Mouse (Mus musculus): ENCODE measurements around the gene Poc1b.
"Not testable (repeated sequence)": the region's sequence is repeated elsewhere in the genome, so short reads cannot be mapped to it uniquely, and the experiment has no call there.

Poc1b gene

DNA sequence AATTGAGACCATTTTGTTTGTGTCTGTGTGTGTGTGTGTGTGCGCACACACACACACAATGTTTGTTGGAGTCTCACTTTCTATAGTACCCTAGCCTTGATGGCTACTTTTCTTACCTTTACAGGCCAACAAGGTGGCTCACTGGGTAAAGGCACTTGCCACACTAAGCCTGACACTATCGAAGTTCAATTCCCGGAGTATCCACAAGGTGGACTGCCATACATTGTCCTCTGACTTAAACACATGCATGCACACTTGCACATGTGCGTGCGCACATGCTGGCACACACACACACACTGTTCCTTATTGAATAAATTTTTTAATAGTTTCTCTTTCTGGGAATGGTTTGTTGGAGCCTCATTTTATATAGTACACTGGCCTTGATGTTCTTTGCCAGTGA lies 50.0 kb downstream of the Poc1b start:
- no peak for DNase-seq (ENCODE audit: low read depth, low spot score)

GRCm38 (mm10) chr10:99157697-99158096 lies 50.9 kb downstream of the Poc1b start:
- DNase-seq (ENCODE audit: low read depth, low spot score): not testable (repeated sequence)

DNA sequence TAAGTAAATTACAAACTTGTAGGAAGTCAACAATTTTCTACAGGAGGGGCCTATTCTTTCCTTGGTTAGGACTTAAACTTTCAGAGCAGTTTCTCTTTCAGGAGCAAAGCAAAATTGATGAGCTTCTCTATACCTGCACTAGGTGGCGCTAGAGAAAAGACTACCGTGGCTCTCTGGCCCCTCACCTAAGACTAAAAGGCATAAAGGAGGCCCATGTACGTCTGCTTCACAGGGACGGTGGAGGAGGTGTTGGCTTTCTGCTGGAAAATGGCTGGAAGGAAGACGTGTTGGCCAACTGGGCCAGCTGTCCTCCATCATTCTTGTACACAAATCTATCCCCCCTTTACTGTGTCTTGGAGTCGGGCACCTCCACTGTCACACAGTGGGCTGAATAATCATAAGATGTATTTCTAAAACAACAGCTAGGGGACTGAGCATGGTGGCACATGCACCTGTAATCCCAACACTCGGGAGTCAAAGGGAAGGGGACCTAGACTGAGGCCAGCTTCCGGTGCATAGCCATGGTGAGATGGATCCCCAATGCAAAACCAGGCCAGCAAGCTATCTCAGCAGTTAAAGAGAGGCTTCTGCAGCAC lies 55.2 kb downstream of the Poc1b start:
- DNase-seq (ENCODE audit: low read depth, low spot score): no peak

DNA sequence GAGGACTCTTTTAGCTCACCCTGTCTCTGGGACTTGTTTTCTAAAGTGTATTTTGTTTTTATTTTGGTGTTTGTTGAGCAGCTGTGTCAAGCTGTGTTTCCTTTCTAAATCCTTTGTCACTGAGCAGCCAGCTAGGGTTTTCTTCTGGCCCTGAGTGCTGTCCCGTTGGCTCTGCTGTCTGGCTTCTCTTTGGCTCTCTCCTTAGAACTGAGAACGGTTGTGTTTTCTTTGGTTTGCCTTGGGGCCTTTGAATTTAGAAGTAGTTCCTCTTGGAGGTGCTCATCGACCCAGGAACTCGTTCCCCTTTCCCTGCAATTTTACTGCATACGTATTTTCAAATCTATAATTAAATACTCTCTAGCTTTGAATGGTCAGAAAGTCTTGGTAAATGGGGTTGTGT lies 56.2 kb downstream of the Poc1b start:
- no peak for DNase-seq (ENCODE audit: low read depth, low spot score)

GRCm38 (mm10) chr10:99164871-99165477 lies 58.1 kb downstream of the Poc1b start:
- DNase-seq (ENCODE audit: low read depth, low spot score): no peak

DNA sequence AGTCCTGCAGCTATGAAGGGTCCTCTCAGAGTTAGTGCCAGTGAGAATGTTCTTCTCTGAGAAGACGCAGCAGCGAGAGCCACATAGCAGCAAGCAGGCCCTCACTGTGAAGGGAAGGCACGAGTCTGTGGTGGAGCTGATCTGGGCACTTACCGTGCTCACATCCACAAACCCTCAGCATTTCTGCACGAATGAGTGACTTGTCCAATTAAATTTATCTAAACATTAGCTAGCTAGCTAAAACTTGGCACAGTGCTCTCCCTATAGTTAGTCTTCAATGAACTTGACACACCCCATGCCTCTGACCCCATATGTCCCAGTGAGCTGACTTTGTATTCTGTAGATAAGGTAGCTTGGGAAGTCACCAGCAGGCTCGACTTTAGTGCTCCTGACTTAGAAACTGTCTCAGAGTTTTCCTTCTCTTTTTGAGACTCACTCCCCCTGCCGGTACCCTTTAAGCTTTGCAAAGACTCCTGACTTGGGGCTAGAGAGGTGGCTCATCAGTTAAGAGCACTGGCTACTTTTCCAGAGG lies 59.0 kb downstream of the Poc1b start:
- no peak for DNase-seq (ENCODE audit: low read depth, low spot score)

- no peak for DNase-seq (ENCODE audit: low read depth, low spot score)
Observed at GRCm38 (mm10) chr10:99166392-99166791, 59.6 kb downstream of the Poc1b start.

- no peak for DNase-seq (ENCODE audit: low read depth, low spot score)
Observed at GRCm38 (mm10) chr10:99168404-99168803, 61.6 kb downstream of the Poc1b start.

GRCm38 (mm10) chr10:99168840-99169764 lies 62.3 kb downstream of the Poc1b start:
- peak; percentile 68 for DNase-seq (ENCODE audit: low read depth, low spot score)

GRCm38 (mm10) chr10:99169765-99170129 lies 62.9 kb downstream of the Poc1b start:
- peak; percentile 83 for DNase-seq (ENCODE audit: low read depth, low spot score)

- peak; percentile 55 for DNase-seq (ENCODE audit: low read depth, low spot score)
Observed at GRCm38 (mm10) chr10:99171961-99172497, 65.2 kb downstream of the Poc1b start.

GRCm38 (mm10) chr10:99172906-99173507 lies 66.2 kb downstream of the Poc1b start:
- DNase-seq (ENCODE audit: low read depth, low spot score): no peak

DNA sequence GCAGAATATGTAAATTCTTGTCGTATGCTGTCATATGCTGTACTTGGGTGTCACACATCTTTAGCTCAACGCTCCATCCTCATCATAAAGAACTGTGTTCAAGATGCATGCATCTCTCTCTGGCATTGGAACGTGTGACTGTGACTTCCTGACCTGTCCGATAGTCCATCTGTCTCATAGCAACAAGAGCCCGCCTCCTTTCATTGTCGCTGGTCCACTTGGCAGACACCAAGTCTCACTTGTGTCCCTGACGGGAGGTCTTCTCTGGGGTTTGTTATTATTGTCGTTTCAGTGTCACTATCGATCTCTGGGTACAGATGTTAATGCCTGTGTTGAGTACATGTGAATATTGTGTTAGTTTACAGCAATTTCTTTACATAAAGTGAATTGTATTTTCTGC lies 70.1 kb downstream of the Poc1b start:
- no peak for DNase-seq (ENCODE audit: low read depth, low spot score)

GRCm38 (mm10) chr10:99178118-99178517 lies 71.3 kb downstream of the Poc1b start:
- no peak for DNase-seq (ENCODE audit: low read depth, low spot score)

DNA sequence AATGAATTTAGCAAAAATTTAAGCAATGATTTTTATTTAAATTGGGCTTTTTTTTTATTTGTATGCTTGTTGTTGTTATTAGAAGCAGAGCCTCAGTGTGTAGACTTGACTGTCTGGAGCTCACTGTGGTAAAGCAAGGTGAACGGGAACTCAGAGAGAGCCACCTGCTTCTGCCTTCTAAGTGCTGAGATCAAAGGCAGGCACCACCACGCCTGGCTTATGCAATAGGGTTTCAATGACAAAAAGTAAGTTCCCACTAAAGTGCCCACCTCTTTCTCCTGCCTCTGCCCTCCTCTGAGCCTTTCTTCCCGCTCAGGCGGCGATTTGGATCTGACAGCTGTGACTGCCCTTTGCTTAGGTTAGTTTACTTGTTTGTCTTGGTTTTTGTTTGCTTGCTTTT lies 72.3 kb downstream of the Poc1b start:
- no peak for DNase-seq (ENCODE audit: low read depth, low spot score)

- no peak for DNase-seq (ENCODE audit: low read depth, low spot score)
Observed at GRCm38 (mm10) chr10:99179566-99179965, 72.7 kb downstream of the Poc1b start.

GRCm38 (mm10) chr10:99181497-99181896 lies 74.7 kb downstream of the Poc1b start:
- DNase-seq (ENCODE audit: low read depth, low spot score): no peak

DNA sequence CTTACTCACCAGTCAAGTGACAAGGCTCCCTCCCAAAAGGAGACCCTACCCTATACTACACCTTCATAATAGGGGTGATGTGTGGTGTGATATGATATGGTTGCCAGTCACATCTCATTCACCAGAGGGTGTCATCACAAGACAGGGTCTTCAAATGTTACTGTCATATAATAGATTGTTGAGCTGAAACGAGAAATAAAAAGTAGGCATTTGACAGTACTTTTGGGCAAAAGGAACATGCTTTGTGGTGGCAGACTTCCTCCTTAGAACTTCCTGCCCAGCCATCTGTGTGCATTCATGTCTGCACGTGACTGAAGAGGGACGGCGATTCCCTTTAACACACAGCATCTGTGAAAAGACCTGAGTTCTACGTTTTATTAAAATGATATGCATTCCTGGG lies 75.3 kb downstream of the Poc1b start:
- DNase-seq (ENCODE audit: low read depth, low spot score): peak; percentile 32

DNA sequence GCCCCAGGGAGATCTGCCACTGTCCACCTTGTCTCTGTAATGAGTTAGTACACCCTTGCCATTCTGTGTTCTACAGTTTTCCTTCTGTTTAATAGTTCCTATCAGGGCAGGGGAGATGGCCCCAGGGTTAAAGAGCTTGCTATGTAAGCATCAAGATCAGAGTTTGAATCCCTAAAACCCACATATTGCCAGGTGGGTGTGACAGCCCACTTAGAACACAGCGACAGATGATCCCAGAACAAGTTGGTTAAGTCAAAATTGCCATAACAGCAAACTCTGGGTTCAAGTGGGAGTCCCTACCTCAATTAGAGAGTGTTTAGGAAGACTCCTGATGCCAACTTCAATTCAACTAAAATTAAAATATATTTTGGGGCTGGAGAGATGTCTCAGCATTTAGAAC lies 81.3 kb downstream of the Poc1b start:
- no peak for DNase-seq (ENCODE audit: low read depth, low spot score)

DNA sequence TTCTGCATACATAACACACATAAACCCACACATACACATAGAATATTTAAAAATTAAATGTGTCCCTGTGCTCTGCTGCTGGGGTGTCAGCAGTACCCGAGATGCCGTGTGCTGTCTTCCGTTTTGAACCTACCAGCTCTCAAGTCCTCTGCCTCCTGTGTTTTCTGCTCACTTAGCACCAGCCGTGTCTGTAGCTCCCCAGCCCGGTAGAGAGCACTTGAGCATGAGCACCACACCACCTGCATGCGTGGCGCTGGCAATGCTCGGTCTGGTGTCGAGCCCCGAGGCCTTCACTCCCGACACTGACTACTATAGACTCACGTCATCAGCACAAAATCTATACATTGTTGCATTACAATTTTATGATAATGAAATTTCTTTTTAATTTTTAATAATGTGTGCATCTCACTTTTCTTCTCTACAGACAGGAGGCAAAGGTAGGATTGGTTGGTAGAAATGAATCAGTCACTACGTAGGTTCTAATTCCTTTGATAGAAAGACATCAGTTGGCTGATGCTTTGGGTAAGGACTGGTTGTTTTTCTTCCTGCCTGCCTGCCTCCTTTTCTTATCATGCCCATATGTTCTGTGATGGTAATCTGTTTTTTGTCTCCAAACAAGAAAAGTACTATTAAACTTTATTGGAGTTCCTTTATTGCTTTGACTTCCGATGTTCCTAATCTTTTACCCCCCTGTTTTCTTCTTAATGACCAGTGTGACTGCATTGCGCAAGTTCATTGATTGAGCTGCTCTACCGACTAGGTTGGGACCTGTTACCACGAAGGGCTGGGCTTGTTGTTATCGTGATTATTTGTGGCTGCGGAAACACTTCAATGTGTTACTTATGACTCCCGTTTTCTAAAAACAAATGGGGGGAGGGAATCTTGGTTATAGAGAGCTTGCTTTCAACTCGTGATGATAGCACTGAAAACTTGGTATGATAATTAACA lies 82.1 kb downstream of the Poc1b start:
- no peak for DNase-seq (ENCODE audit: low read depth, low spot score)

DNA sequence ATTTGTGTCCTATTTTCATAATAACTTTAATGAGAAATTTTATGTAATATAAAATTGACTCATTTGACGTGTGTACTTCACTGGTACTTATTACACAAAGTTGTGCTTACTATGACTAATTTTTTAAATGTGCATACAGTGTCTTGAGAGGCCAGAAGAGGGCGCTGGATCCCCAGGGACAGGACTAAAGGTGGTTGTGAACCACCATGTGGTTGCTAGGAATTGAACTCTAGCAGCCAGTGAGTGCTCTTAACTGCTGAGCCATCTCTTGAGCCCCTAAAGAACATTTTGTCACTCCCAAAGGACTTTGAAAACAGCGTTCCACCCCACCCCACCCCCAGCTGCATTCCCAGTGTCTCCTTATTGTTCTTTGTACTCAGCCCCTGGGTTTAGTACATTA lies 84.0 kb downstream of the Poc1b start:
- peak; percentile 28 for DNase-seq (ENCODE audit: low read depth, low spot score)
